Mouse (Mus musculus): ENCODE data around the gene Lmbr1l. TPM values are rescaled to one million over a fixed set of nuclear protein-coding genes. Genes with fewer than 3 reads are reported as not detected.
A peak's percentile ranks its signal among the peaks of the same experiment; 100 is the strongest.
"Not testable (repeated sequence)": the region's sequence is repeated elsewhere in the genome, so short reads cannot be mapped to it uniquely, and the experiment has no call there.

Lmbr1l gene
- total RNA-seq, 2 experiments from 2014 or later: 12.1 to 14.0 TPM

GRCm38 (mm10) chr15:98940816-98941215 lies 22.8 kb upstream of the Lmbr1l start:
- no peak for DNase-seq (ENCODE audit: low spot score in 2 of 2)

- peak; percentile 90 to 92 for DNase-seq (ENCODE audit: low spot score in 2 of 2)
Measured at GRCm38 (mm10) chr15:98934217-98934839, 16.3 kb upstream of the Lmbr1l start, which contains the start of gene Tuba1b. Tuba1b (minus strand) TSS chr15:98934565.

GRCm38 (mm10) chr15:98933833-98934216 lies 15.8 kb upstream of the Lmbr1l start:
- DNase-seq (ENCODE audit: low spot score in 2 of 2): peak; percentile 90 to 94

- DNase-seq (ENCODE audit: low spot score in 2 of 2): not testable (repeated sequence)
Measured at GRCm38 (mm10) chr15:98933004-98933671, 15.1 kb upstream of the Lmbr1l start.

GRCm38 (mm10) chr15:98930998-98931397 lies 13.0 kb upstream of the Lmbr1l start:
- no peak for DNase-seq (ENCODE audit: low spot score in 2 of 2)

- DNase-seq (ENCODE audit: low spot score in 2 of 2): no peak
Measured at GRCm38 (mm10) chr15:98930017-98930734, 12.1 kb upstream of the Lmbr1l start.

GRCm38 (mm10) chr15:98928598-98929240 lies 10.7 kb upstream of the Lmbr1l start:
- DNase-seq (ENCODE audit: low spot score in 2 of 2): peak; percentile 61 to 67

GRCm38 (mm10) chr15:98927566-98927965 lies 9.5 kb upstream of the Lmbr1l start:
- no peak for DNase-seq (ENCODE audit: low spot score in 2 of 2)

GRCm38 (mm10) chr15:98924682-98925081 lies 6.7 kb upstream of the Lmbr1l start:
- no peak for DNase-seq (ENCODE audit: low spot score in 2 of 2)

GRCm38 (mm10) chr15:98923031-98923537 lies 5.1 kb upstream of the Lmbr1l start:
- DNase-seq (ENCODE audit: low spot score in 2 of 2): no peak

- DNase-seq (ENCODE audit: low spot score in 2 of 2): no peak
Measured at GRCm38 (mm10) chr15:98922581-98922980, 4.5 kb upstream of the Lmbr1l start.

GRCm38 (mm10) chr15:98921510-98921909 lies 3.5 kb upstream of the Lmbr1l start:
- DNase-seq (ENCODE audit: low spot score in 2 of 2): no peak

GRCm38 (mm10) chr15:98918499-98918895 lies 466 bp upstream of the Lmbr1l start:
- DNase-seq (ENCODE audit: low spot score in 2 of 2): not testable (repeated sequence)

GRCm38 (mm10) chr15:98917091-98917490 lies 940 bp downstream of the Lmbr1l start:
- DNase-seq (ENCODE audit: low spot score in 2 of 2): peak in 1 of 2 experiments; percentile 21

GRCm38 (mm10) chr15:98916016-98916415 lies 2.0 kb downstream of the Lmbr1l start:
- no peak for DNase-seq (ENCODE audit: low spot score in 2 of 2)

GRCm38 (mm10) chr15:98914903-98915302 lies 3.1 kb downstream of the Lmbr1l start:
- DNase-seq (ENCODE audit: low spot score in 2 of 2): no peak

- DNase-seq (ENCODE audit: low spot score in 2 of 2): no peak
Measured at GRCm38 (mm10) chr15:98904692-98905091, 13.3 kb downstream of the Lmbr1l start.

GRCm38 (mm10) chr15:98902600-98902999 lies 15.4 kb downstream of the Lmbr1l start:
- DNase-seq (ENCODE audit: low spot score in 2 of 2): no peak

- no peak for DNase-seq (ENCODE audit: low spot score in 2 of 2)
Measured at GRCm38 (mm10) chr15:98901530-98901929, 16.5 kb downstream of the Lmbr1l start.

- DNase-seq (ENCODE audit: low spot score in 2 of 2): no peak
Measured at GRCm38 (mm10) chr15:98897928-98898800, 19.9 kb downstream of the Lmbr1l start, which contains the start of gene Dhh. Dhh (minus strand) TSS chr15:98898540.

Measured in adrenal gland, adult 18-20 months (tissue).